Comparison of ENCODE assay signal across 9 mouse cellular contexts in genomic region chr11:96969746-96970145, GRCm38 (mm10). TPM values are rescaled to one million over a fixed set of nuclear protein-coding genes. Genes with fewer than 3 reads are reported as not detected.
DNase-seq lines count a peak whose midpoint lies in the region; ATAC-seq and TF ChIP-seq lines count a peak whose summit lies in the region.
"Had no signal": no experiment of that assay in that cellular context is flagged by ENCODE, and none has a peak within 500 bp of the region (broad histone marks: within the 10 kb centered on the region; RNA-seq: fewer than 3 reads in every experiment).

No protein-coding gene starts in this region.

- H3K9me3 ChIP-seq in midbrain, embryonic 16.5 days (replicated peaks; ENCODE audit: control insufficient read depth, low read length, poor library complexity, severe bottlenecking) = no peaks in the 10 kb centered on the region
- H3K9me3 ChIP-seq in midbrain, embryonic 10.5 days (replicated peaks) = no peaks in the 10 kb centered on the region
- H3K9me3 ChIP-seq in heart, postnatal 0 days (replicated peaks; ENCODE audit: control insufficient read depth, low read length) = no peaks in the 10 kb centered on the region
- no peaks in the 10 kb centered on the region for H3K9me3 ChIP-seq in neural tube, embryonic 13.5 days
- H3K9me3 ChIP-seq in forebrain, embryonic 14.5 days (replicated peaks; ENCODE audit: control insufficient read depth, low read length) = no peaks in the 10 kb centered on the region

- intact Hi-C loops in left cerebral cortex, postnatal 25 days (cut with DNase I) = no loop called here

- no peak for TF ChIP-seq CTCF in heart, postnatal 0 days (IDR thresholded peaks at IDR 0.05; ENCODE audit: low read depth)

- ATAC-seq in midbrain, embryonic 16.5 days = no peak
- ATAC-seq in heart, postnatal 0 days (ENCODE audit: insufficient read depth, low read depth) = peak; percentile 88
- ATAC-seq in neural tube, embryonic 13.5 days (ENCODE audit: low read depth) = no peak
- no peak for ATAC-seq in forebrain, embryonic 14.5 days

- 84% methylated on average over 1 of the region's 1 CpGs for WGBS in midbrain, embryonic 16.5 days
- WGBS in midbrain, embryonic 10.5 days = 70% methylated on average over 1 of the region's 1 CpGs
- 4% methylated on average over 1 of the region's 1 CpGs for WGBS in heart, postnatal 0 days
- 79% methylated on average over 1 of the region's 1 CpGs for WGBS in neural tube, embryonic 13.5 days
- 84% methylated on average over 1 of the region's 1 CpGs for WGBS in forebrain, embryonic 14.5 days

- peaks cover 19% of the 10 kb centered on the region for H3K4me1 ChIP-seq in midbrain, embryonic 16.5 days (ENCODE audit: control insufficient read depth, insufficient read depth, low read length)
- H3K4me1 ChIP-seq in midbrain, embryonic 10.5 days = peaks cover 25% of the 10 kb centered on the region
- peaks cover 72% of the 10 kb centered on the region for H3K4me1 ChIP-seq in heart, postnatal 0 days (ENCODE audit: control insufficient read depth, insufficient read depth)
- H3K4me1 ChIP-seq in neural tube, embryonic 13.5 days (replicated peaks) = peaks cover 45% of the 10 kb centered on the region
- 0 out of 2 replicates have a peak, but pooled peaks cover 2% of the 10 kb centered on the region for H3K4me1 ChIP-seq in forebrain, embryonic 14.5 days (ENCODE audit: control insufficient read depth, insufficient read depth, low read length)

- no peak for DNase-seq in midbrain, embryonic 10.5 days (ENCODE audit: low spot score)
- peak; percentile 78 to 84 for DNase-seq in cerebellum, postnatal 14 days
- DNase-seq in heart, postnatal 0 days (ENCODE audit: low spot score) = peak; percentile 92
- DNase-seq in left cerebral cortex, postnatal 25 days (ENCODE audit: low spot score in 2 of 2) = peak; percentile 42 to 74
- DNase-seq in thymus, postnatal 36 days = no peak
- no peak for DNase-seq in forebrain, embryonic 14.5 days (ENCODE audit: low spot score)

- no peak overlapping the region for H3K9ac ChIP-seq in midbrain, embryonic 16.5 days (ENCODE audit: low read depth, low read length)
- H3K9ac ChIP-seq in heart, postnatal 0 days (replicated peaks; ENCODE audit: low read depth, low read length) = peak overlapping the region; percentile 22
- peak overlapping the region; percentile 41; the same call in 1 of the 2 replicates for H3K9ac ChIP-seq in neural tube, embryonic 13.5 days
- no peak overlapping the region for H3K9ac ChIP-seq in forebrain, embryonic 14.5 days (ENCODE audit: low read length)

- no peaks in the 10 kb centered on the region for H3K27me3 ChIP-seq in midbrain, embryonic 16.5 days (ENCODE audit: control insufficient read depth, insufficient read depth, low read depth, low read length)
- H3K27me3 ChIP-seq in midbrain, embryonic 10.5 days (ENCODE audit: low read depth, poor library complexity, severe bottlenecking) = no peaks in the 10 kb centered on the region
- no peaks in the 10 kb centered on the region for H3K27me3 ChIP-seq in heart, postnatal 0 days (ENCODE audit: control insufficient read depth, insufficient read depth, low read length)
- H3K27me3 ChIP-seq in neural tube, embryonic 13.5 days = no peaks in the 10 kb centered on the region
- H3K27me3 ChIP-seq in forebrain, embryonic 14.5 days (replicated peaks; ENCODE audit: control insufficient read depth, insufficient read depth, low read length) = no peaks in the 10 kb centered on the region

- H3K27ac ChIP-seq in midbrain, embryonic 16.5 days (ENCODE audit: low read length) = peak overlapping the region; percentile 67
- H3K27ac ChIP-seq in midbrain, embryonic 10.5 days (replicated peaks) = no peak overlapping the region
- H3K27ac ChIP-seq in heart, postnatal 0 days (ENCODE audit: low read depth) = peak overlapping the region; percentile 99
- H3K27ac ChIP-seq in neural tube, embryonic 13.5 days (replicated peaks) = peak overlapping the region; percentile 49
- H3K27ac ChIP-seq in forebrain, embryonic 14.5 days (ENCODE audit: low read depth, low read length) = no peak overlapping the region

- no peak overlapping the region for H3K4me2 ChIP-seq in midbrain, embryonic 16.5 days (ENCODE audit: low read length)
- peak overlapping the region; percentile 46 for H3K4me2 ChIP-seq in heart, postnatal 0 days (ENCODE audit: low read depth, low read length)
- H3K4me2 ChIP-seq in neural tube, embryonic 13.5 days = no peak overlapping the region
- H3K4me2 ChIP-seq in forebrain, embryonic 14.5 days (ENCODE audit: low read length) = no peak overlapping the region

- no peaks in the 10 kb centered on the region for H3K36me3 ChIP-seq in midbrain, embryonic 16.5 days (ENCODE audit: control insufficient read depth, insufficient read depth, low read length)
- H3K36me3 ChIP-seq in midbrain, embryonic 10.5 days = peaks cover 14% of the 10 kb centered on the region
- H3K36me3 ChIP-seq in heart, postnatal 0 days (replicated peaks; ENCODE audit: control insufficient read depth, insufficient read depth, low read length) = no peaks in the 10 kb centered on the region
- no peaks in the 10 kb centered on the region for H3K36me3 ChIP-seq in neural tube, embryonic 13.5 days
- 0 out of 2 replicates have a peak, but pooled peaks cover under 1% of the 10 kb centered on the region for H3K36me3 ChIP-seq in forebrain, embryonic 14.5 days (ENCODE audit: control insufficient read depth, insufficient read depth, low read length)

- H3K4me3 ChIP-seq in midbrain, embryonic 16.5 days (ENCODE audit: low read depth, low read length) = no peak overlapping the region
- H3K4me3 ChIP-seq in midbrain, embryonic 10.5 days = no peak overlapping the region
- H3K4me3 ChIP-seq in heart, postnatal 0 days (ENCODE audit: low read depth, low read length) = no peak overlapping the region
- no peak overlapping the region for H3K4me3 ChIP-seq in neural tube, embryonic 13.5 days
- H3K4me3 ChIP-seq in forebrain, embryonic 14.5 days (ENCODE audit: low read depth, low read length) = no peak overlapping the region

- TF ChIP-seq EP300 in heart, postnatal 0 days (IDR thresholded peaks at IDR 0.05; ENCODE audit: low read depth) = peak; percentile 75

RNA-seq across cellular contexts. Expression of gene Sp2, which starts 13.0 kb away (rescaled TPM):
- 15.4 and 16.8 TPM in 2 replicates for polyA plus RNA-seq in midbrain, embryonic 16.5 days (2015; fragmentation: Nextera tagmentation; extraction: Ambion mirVana)
- polyA plus RNA-seq in midbrain, embryonic 10.5 days (2016; fragmentation: Nextera tagmentation; extraction: Ambion mirVana) = 30.5 and 35.5 TPM in 2 replicates
- total RNA-seq in heart, postnatal 0 days (2014; rRNA removed; ENCODE audit: low replicate concordance) = 6.2 and 6.8 TPM in 2 replicates
- 8.9 and 9.0 TPM in 2 replicates for polyA plus RNA-seq in heart, postnatal 0 days (2015; fragmentation: Nextera tagmentation; extraction: Ambion mirVana)
- 10 to 100 TPM; 12.8 to 13.5 TPM for total RNA-seq in left cerebral cortex, postnatal 25 days (2021)
- 15.9 and 16.7 TPM in 2 replicates for polyA plus RNA-seq in neural tube, embryonic 13.5 days (2015; fragmentation: Nextera tagmentation; extraction: Ambion mirVana)
- 14.3 and 14.6 TPM in 2 replicates for polyA plus RNA-seq in forebrain, embryonic 14.5 days (2014; fragmentation: Nextera tagmentation; extraction: Ambion mirVana)

RNA-seq across cellular contexts. Expression of gene Pnpo, which starts 26.0 kb away (rescaled TPM):
- polyA plus RNA-seq in midbrain, embryonic 16.5 days (2015; fragmentation: Nextera tagmentation; extraction: Ambion mirVana) = 32.2 and 32.5 TPM in 2 replicates
- 28.2 and 32.1 TPM in 2 replicates for polyA plus RNA-seq in midbrain, embryonic 10.5 days (2016; fragmentation: Nextera tagmentation; extraction: Ambion mirVana)
- 20.9 and 27.3 TPM in 2 replicates for total RNA-seq in heart, postnatal 0 days (2014; rRNA removed; ENCODE audit: low replicate concordance)
- polyA plus RNA-seq in heart, postnatal 0 days (2015; fragmentation: Nextera tagmentation; extraction: Ambion mirVana) = 25.0 and 28.1 TPM in 2 replicates
- total RNA-seq in left cerebral cortex, postnatal 25 days (2021) = 10 to 100 TPM; 37.4 to 37.5 TPM
- 18.5 and 22.3 TPM in 2 replicates for polyA plus RNA-seq in neural tube, embryonic 13.5 days (2015; fragmentation: Nextera tagmentation; extraction: Ambion mirVana)
- polyA plus RNA-seq in forebrain, embryonic 14.5 days (2014; fragmentation: Nextera tagmentation; extraction: Ambion mirVana) = 19.0 and 21.9 TPM in 2 replicates

RNA-seq across cellular contexts. Expression of gene Prr15l, which starts 41.8 kb away (rescaled TPM):
- 0.24 and 0.51 TPM in 2 replicates for polyA plus RNA-seq in midbrain, embryonic 16.5 days (2015; fragmentation: Nextera tagmentation; extraction: Ambion mirVana)
- polyA plus RNA-seq in midbrain, embryonic 10.5 days (2016; fragmentation: Nextera tagmentation; extraction: Ambion mirVana) = 0.04 and 0.05 TPM in 2 replicates
- 0.39 TPM in 1 of 2 replicates, not detected in the other for total RNA-seq in heart, postnatal 0 days (2014; rRNA removed; ENCODE audit: low replicate concordance)
- polyA plus RNA-seq in heart, postnatal 0 days (2015; fragmentation: Nextera tagmentation; extraction: Ambion mirVana) = 1.2 and 1.3 TPM in 2 replicates
- not detected for total RNA-seq in left cerebral cortex, postnatal 25 days (2021)
- 0.21 TPM in 1 of 2 replicates, not detected in the other for polyA plus RNA-seq in neural tube, embryonic 13.5 days (2015; fragmentation: Nextera tagmentation; extraction: Ambion mirVana)
- 0.09 TPM in 1 of 2 replicates, not detected in the other for polyA plus RNA-seq in forebrain, embryonic 14.5 days (2014; fragmentation: Nextera tagmentation; extraction: Ambion mirVana)

RNA-seq across cellular contexts. Expression of gene Sp6, which starts 43.4 kb away (rescaled TPM):
- 0.26 and 0.35 TPM in 2 replicates for polyA plus RNA-seq in midbrain, embryonic 16.5 days (2015; fragmentation: Nextera tagmentation; extraction: Ambion mirVana)
- polyA plus RNA-seq in midbrain, embryonic 10.5 days (2016; fragmentation: Nextera tagmentation; extraction: Ambion mirVana) = 0.71 and 2.0 TPM in 2 replicates
- total RNA-seq in heart, postnatal 0 days (2014; rRNA removed; ENCODE audit: low replicate concordance) = 0.04 and 0.19 TPM in 2 replicates
- polyA plus RNA-seq in heart, postnatal 0 days (2015; fragmentation: Nextera tagmentation; extraction: Ambion mirVana) = 0.08 TPM in 1 of 2 replicates, not detected in the other
- 1 to 10 TPM; 2.1 to 2.2 TPM for total RNA-seq in left cerebral cortex, postnatal 25 days (2021)
- 0.17 and 0.29 TPM in 2 replicates for polyA plus RNA-seq in neural tube, embryonic 13.5 days (2015; fragmentation: Nextera tagmentation; extraction: Ambion mirVana)
- 0.17 TPM in 1 of 2 replicates, not detected in the other for polyA plus RNA-seq in forebrain, embryonic 14.5 days (2014; fragmentation: Nextera tagmentation; extraction: Ambion mirVana)
- total RNA-seq: neutrophil, adult 5-6 weeks had no signal

RNA-seq across cellular contexts. Expression of gene Cdk5rap3, which starts 53.5 kb away (rescaled TPM):
- 80.6 and 85.7 TPM in 2 replicates for polyA plus RNA-seq in midbrain, embryonic 16.5 days (2015; fragmentation: Nextera tagmentation; extraction: Ambion mirVana)
- polyA plus RNA-seq in midbrain, embryonic 10.5 days (2016; fragmentation: Nextera tagmentation; extraction: Ambion mirVana) = 116 and 120 TPM in 2 replicates
- 23.6 and 25.2 TPM in 2 replicates for total RNA-seq in heart, postnatal 0 days (2014; rRNA removed; ENCODE audit: low replicate concordance)
- polyA plus RNA-seq in heart, postnatal 0 days (2015; fragmentation: Nextera tagmentation; extraction: Ambion mirVana) = 45.1 and 46.7 TPM in 2 replicates
- 10 to 100 TPM; 28.1 to 32.3 TPM for total RNA-seq in left cerebral cortex, postnatal 25 days (2021)
- polyA plus RNA-seq in neural tube, embryonic 13.5 days (2015; fragmentation: Nextera tagmentation; extraction: Ambion mirVana) = 79.2 and 92.0 TPM in 2 replicates
- polyA plus RNA-seq in forebrain, embryonic 14.5 days (2014; fragmentation: Nextera tagmentation; extraction: Ambion mirVana) = 91.2 and 98.4 TPM in 2 replicates

Comparison
In these comparisons a context has a peak if more than half of its experiments do, and no peak if none do; other contexts are left out.
1. H3K27ac ChIP-seq: peak in midbrain, embryonic 16.5 days (single experiment), heart, postnatal 0 days (single experiment) and neural tube, embryonic 13.5 days (single experiment); none in midbrain, embryonic 10.5 days (single experiment) and forebrain, embryonic 14.5 days (single experiment).
2. H3K9ac ChIP-seq: peak in heart, postnatal 0 days (single experiment) and neural tube, embryonic 13.5 days (single experiment); none in midbrain, embryonic 16.5 days (single experiment) and forebrain, embryonic 14.5 days (single experiment).
3. DNase-seq: peak in cerebellum, postnatal 14 days (2 of 2), heart, postnatal 0 days (single experiment) and left cerebral cortex, postnatal 25 days (2 of 2); none in midbrain, embryonic 10.5 days (single experiment), thymus, postnatal 36 days (0 of 2) and forebrain, embryonic 14.5 days (single experiment).